Mouse (Mus musculus) T-helper 17 cell (primary cell): ENCODE measurements at regions not wholly inside any gene's neighbourhood (a gene's known extent, or its start where the extent isn't known, plus 50 kb on each side); places are given as distances from the start of the nearest gene placed in this dataset.

Experiments
- in situ Hi-C, 2 experiments: fragments of 300-600 bp; cut with MboI, MseI; formaldehyde crosslinking; loops; 1 replicate in 1 of 2; 2 replicates in 1 of 2; pipeline ENCODE4 v1.15.1; 2025; ENCODE audit warnings: high pct_unique_total_duplicates in 2 of 2

DNA sequence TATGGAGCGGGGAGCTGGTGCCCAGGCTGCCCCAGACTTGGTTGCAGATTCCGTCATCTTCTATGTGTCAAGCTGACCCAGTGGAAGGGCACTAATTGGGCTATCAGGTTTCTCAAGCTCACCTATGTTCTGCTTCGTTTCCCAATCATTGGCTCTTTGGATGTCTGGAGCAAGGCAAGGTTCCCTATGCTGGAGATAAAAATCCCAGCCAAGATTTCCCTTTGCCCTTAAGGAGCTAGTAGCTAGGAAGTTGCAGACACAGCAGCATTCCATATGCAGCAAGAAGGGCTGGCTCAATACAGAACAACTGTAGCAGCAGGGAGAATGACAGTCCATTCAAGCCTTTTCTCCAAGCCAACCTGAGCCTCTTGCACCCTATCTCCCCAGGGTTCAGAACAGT is 159.2 kb upstream of the Zfp706 start:
- in situ Hi-C loops: no loop called here

DNA sequence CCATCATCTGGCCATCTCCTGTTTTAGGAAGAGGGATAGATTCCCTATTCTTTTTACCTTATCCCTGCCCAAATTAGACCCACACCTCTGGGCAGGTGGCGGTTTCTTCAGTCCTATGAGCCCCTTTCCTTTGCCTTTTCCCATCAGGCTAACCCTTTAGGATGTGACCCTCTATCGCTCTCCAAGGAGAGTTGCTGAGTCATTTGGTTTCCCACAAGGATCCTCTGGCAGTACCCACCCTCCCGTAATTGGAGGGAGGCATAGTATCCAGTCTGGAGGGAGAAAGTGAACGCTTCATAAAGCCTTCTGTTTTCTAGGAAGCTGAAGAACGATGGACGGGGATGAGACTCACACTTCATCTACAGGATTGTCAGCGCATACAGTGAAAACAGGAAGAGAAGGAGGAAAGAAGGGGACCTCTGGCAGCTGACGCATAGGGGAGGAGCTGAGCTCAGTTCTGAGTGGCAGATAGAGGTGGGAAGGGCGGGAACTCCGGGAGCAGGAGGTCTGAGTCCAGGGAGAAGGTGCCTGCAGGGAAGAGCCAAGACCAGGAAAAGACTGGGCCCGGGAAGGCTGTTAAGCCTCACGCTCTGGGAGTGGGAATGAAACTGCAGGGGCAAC is 158.4 kb upstream of the Zfp706 start:
- in situ Hi-C loops: no loop called here

DNA sequence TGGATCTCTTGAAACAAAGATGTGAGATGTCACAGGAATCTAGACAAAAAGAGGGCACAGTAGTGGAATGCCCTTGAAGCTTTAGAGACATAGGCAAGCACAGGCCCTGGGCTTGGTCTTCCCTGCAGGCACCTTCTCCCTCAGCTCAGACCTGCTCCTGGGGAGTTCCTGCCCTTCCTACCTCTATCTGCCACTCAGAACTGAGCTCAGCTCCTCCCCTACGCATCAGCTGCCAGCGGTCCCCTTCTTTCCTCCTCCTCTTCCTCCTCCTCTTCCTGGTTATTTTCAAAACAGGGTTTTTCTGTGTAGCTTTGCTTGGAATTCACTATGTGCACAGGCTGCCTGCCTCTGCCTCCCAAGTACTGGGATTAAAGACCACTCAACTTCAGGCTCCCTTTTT is 157.6 kb upstream of the Zfp706 start:
- in situ Hi-C loops: no loop called here

DNA sequence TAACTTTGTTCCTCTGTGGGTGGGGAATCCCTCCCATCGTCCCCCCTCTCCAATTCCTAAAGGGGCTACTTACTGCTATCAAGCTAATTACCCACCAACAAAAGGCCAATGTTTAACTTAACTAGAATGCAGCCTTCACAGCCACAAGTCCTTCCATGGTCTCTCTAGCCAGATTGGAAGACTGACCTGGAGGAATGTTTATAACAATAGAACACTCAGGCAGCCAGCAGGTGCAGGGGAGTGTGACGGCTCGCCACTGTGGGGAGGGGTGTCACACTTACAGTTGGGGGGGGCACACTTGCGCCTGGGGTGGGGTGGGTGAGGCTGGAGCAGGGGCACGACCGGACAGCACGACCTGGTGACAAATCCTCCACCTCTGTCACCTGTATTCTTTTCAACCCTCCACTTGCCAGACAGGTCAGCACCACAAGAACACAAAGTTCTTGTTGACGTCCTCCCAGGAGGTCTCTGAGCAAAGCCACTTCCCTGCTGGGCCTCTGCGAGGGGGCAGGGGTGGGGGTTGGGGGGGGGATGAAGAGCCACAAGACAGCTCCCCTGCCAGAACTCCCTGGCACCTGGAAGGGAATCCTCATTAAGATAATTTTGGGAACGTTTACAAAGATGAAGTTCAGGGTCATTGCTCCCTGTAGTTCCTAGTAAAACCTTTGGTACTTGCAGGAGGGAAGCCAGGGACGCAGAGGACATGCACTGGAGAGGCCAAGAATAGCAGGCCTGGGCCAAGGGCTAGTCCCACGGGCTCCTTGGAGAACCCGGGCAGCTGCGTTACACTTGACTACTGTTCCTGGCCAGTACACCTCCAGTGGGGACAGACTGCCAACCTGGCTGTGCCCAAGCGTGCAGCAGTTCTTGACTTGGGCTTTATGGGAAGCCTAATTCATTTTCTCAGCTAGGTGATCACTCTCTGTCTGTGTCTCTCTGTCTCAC is 156.9 kb upstream of the Zfp706 start:
- in situ Hi-C loops: no loop called here

DNA sequence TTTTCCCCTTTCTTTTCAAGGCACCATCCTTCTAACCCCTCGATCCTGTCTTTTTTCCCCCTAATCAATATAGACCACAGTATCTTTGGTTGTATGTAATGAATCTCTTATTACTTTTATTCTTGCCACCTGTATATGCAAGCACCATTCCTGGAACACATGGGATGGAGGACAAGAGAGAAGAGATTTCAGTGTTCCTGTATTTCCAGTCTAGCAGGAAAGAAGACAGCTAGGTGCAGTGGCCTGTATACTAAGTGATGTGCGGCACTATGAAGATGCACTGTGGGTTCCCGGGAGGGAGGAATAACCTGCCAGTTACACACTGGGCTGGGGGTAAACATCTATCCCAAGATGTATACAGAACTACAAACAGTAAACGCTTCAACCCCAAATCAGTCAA is 152.4 kb upstream of the Zfp706 start:
- in situ Hi-C loops: no loop called here

DNA sequence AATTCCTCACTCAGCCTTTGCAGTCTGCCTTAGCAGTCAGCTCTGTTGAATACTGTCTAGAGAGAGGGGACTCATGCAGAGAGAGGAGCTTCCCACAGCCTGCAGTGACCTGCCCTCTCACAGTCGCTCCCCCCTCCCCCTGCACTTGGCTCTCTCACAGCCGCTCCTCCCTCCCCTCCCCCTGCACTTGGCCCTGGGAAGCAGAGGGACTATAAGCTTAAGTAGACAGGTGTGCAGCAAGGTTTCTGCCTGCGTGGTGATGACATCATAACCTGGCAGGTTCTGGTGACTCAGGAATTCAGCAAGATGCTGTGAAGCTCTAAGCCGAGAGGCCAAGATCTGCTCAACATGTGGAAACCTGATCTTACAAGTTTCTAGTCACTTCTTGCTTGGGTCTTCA is 151.8 kb upstream of the Zfp706 start:
- in situ Hi-C loops: no loop called here

DNA sequence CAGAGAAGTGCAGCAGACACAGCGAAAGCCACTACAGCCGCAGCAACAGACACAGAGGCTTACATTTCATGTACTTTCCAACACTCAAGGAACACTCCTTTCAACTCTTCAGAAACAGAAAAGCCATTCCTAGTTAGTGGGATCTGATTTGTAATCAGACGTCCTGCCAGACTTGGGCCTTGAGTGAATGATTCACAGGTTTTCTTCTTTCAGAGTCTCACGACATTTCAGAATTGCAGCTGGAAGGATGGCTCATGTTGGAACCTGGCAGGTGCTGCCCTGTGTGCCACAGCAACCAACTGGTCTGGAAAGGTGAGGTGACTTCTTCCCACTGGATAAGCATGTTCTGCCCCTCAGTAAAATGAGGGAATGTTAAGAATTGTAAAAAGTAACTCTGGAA is 149.8 kb upstream of the Zfp706 start:
- in situ Hi-C loops: no loop called here

DNA sequence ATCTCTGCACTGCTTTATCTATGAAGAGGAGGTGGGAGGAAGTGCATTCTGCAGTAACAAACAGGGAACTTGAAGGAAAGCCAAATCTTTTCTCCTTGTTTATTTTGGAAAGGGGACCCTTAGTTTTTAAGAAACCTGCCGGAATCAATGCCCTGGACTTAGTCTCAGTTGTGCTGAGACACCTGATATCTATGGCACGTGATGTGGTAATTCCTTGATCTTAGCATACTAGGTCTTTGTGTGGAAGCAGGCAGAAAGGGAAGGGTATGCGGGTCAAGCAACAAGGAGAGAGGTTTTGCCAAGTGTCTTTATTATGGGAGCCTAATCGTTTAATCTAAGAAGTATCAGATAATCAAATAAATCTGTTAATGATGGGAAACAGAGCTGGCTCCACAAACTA is 147.4 kb upstream of the Zfp706 start:
- in situ Hi-C loops: no loop called here

DNA sequence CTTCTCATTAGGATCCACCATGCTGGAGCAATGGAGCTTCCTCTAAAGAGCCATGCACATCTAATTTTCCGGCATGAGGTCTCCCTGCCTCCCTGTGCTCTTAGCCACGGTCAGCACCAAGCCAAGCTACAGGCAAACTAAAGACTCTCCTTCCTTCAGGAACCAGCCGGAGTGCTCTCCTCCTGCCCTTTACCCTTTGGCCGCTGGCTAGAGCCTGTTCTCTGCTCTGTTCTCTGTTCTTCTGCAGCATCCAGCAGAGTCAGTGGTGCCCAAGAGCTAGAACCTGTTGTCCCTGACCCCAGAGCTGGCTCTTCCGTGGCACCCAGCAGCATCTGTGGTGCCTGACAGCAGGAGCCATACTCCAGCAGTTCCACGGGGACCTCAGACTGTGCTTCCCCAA is 145.6 kb upstream of the Zfp706 start:
- in situ Hi-C loops: no loop called here

DNA sequence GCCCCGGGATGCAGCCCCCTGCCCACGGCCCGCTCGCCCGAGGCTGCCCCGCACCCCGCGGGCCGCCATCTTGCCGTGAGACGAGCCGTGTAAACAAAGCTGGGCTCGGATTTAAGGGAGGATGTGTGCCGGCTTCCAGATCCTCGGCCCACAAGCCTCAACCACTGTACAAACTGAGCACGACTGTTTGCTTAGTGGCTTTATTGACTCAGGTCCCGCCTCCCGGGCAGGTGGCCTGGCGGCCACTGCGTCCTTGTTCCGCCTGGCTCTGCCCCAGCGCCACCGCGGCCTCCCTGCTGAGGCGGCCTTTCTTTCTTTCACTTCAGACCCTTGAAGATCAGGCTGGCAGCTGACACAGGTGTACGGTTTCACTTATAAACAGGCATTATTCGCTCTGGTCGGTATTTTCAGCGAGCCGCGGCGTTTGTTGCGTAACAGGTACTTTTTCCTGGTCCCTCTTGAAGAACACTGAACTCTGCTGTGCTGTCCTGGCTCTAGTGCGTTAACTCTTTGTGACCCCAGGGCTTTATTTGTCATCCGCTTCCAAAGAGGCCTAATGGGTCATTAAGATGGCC is 128.1 kb upstream of the Zfp706 start:
- in situ Hi-C loops: no loop called here

DNA sequence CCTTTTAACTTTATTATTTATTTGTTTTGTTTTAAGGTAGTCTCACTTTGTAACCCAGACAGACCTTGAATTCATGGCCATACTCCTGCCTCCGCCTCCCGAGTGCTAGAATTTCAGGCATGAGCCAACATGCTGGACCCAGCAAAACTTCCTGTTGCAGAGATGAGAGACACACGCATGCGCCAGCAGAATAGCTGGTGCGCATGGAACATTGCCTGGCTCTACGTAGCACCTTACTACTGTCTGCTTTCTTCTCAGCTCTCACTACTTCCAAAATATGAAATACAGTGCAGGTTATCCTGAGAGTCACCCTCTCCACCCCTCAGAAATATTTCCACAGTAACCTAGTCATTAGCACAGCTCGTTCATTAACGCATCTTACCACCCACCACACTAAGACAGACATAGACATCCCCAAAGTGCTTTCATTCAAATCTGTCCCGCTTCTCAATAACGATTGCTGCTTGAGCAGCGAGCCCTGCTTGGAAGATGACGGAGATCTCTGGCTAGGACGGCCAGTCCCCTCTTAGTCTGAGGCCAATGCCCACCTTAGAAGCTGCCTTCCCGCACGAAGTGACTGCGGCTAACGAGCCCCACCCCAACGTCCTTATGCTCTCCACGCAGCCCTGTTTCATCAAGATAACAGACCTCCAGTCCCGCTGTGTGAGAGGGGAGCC is 127.5 kb upstream of the Zfp706 start:
- in situ Hi-C loops: no loop called here

DNA sequence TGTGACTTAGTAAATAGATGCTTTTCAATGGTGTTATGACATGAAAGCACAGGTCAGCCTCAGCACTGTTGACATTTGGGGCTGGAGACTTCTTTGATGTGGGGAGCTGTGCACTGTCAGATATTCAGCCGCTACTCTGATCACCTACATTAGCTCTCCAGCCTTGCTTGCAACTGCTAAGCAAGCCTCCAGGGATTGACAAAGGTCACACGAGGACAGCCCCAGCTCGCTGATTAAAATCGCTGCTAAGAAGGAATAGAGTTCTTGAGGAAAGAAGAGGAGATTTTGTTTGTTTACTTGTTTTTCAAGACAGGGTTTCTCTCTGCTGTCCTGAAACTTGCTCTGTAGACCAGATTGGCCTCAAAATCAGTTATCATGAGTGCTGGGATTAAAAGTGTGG is 126.8 kb upstream of the Zfp706 start:
- in situ Hi-C loops: no loop called here

DNA sequence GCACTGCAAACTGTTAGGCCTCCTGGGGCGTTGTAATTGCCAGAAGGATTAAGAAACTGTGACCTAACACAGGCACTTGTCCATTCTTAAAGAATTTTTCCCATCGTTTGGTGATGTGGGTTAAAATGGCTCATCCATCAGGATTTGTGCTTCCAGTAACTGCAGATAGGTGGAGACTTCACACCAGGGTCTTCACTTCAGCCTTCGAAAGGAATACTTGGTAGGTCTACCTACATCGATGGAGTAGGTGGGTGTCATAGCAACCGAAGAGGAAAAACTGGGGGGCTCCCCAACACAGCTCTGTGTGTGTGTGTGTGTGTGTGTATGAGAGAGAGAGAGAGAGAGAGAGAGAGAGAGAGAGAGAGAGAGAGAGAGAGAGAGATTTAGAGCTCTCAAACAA is 126.3 kb upstream of the Zfp706 start:
- in situ Hi-C loops: no loop called here

DNA sequence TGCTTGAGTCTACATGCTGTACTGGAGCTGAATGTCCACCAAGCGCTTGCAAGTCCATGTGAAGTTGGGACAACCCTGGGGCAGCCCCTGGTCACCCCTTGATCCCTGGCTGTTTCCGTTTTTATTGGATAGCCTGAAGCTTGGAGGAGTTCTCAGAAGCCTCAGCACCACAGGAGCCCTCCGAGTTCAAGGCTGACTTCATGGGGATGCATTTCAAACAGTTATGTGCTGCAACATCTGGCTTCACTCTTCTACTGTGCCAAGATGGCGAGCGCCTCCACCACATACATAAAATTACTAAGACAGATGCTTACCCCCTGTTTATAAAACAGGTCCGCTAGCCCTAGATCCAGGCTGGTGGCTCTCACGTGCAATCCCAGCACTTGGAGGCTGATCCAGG is 120.1 kb upstream of the Zfp706 start:
- in situ Hi-C loops: no loop called here

DNA sequence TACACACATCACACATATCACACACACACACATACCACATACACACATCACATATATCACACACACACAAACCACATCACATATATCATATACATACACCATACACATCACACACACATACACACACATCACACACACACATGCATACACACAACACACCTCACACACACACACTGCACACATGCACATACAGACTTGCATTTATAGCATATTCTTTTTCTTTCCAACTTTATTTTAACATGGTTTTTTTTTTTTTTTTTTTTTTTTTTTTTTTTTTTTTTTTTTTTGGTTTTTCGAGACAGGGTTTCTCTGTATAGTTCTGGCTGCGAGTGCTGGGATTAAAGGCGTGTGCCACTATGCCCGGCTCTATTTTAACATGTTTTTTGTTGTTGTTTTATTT is 119.6 kb upstream of the Zfp706 start:
- in situ Hi-C loops: no loop called here

DNA sequence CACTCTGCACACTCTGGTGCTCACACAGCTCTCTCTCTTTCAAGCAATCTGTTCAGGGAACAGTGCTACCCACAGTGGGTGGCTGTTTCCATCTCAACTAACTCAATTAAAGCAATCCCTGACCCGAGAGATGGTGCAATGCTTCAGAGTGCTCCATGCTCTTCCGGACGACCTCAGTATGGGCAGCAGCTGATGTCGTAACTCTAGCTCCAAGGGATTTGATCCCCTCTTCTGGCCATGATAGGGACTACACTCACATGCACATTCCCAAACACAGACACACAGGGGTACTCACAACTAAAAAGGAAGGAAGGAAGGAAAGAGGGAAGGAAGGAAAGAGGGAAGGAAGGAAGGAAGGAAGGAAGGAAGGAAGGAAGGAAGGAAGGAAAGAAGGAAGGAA is 118.2 kb upstream of the Zfp706 start:
- in situ Hi-C loops: no loop called here

DNA sequence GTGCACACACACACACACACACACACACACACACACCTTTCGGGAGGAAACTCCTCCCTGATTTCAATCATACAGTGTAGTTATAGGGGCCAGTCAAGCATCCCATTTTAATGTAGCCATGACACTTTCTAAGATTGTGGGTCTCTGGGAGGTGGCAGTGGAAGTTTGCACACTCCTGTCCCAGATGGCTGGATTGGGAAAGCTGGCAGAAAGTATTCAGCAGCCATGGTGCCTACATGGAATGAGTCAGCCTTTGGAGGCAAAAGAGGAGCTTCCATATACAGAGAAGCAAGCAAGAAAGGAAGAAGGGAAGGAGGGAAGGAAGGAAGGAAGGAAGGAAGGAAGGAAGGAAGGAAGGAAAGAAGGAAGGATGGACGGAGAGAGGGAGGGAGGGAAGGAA is 117.4 kb upstream of the Zfp706 start:
- in situ Hi-C loops: no loop called here

DNA sequence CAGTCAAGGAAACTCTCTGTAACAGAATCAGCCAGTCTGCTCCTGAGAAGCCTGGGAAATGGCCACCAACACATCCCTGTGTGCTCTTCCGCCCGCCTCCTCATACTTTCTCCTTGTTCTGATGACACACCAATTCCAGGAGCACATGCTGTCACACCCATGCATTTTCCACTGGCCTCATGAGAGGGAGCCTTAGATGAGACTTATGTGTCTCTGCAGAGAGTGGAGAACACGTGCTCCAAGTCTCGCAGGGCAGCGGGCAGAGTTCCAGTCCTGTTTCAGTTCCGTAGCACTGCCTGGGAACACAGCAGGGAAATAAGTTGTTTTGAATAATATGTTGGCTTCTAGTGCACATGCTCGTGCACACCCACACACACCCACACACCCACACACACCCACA is 116.7 kb upstream of the Zfp706 start:
- in situ Hi-C loops: no loop called here

DNA sequence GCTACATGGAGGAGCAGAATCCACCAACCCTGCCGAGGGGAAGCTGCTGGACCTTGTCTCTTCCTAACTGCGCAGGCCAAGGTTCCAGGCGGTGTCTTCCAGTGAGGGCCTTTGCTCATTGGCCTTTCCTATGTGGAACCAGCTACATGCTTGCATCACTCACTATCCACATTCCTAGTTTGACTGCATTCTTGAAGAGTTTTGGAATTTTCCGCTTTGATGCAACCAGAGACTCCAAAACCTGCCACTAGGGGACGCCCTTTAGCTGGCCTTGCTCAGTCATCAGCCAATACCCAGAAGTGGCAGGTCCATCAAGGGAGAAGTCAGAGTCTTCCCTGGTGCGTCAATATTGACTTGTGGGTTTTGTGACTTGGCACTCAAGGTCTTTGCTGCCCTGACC is 112.8 kb upstream of the Zfp706 start:
- in situ Hi-C loops: no loop called here

DNA sequence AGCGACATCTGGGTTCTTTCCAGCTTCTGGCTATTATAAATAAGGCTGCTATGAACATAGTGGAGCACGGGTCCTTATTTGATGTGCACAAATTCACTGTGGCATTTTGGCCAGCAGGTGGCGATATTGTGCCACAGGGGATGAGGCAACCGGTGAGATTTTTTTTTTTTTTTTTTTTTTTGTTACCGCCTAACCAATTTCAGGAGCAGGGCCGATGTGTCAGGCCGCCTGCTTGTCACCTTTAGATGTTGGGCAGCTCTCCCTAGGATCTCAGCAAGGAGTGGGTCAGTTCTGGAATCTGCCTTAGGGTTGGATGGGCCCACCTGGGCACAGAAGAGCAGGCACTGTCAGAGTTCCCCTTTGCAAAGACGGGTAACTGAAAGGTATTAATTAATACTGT is 106.5 kb upstream of the Zfp706 start:
- in situ Hi-C loops: loop anchor here in 1 of 2 experiments (5.0 kb wide), 1 partner anchor 223 kb away; no protein-coding TSS in a partner anchor

DNA sequence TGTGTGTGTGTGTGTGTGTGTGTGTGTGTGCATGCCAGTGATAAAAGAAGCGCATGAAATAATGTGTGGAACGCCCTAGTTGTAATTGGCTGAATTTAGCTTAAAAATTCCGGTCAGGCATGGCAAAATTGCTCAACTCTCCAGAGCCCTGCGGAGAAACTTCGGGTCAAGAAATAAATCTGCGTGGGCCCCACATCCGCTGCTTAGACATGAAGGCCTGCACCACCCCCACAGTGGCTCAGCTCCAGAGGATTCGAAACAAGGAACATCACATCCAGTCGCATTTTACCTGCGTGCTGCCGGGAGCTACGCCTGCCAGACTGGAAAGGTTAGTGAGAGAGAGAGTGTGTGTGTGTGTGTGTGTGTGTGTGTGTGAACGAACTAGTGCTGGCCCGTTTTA is 102.9 kb upstream of the Zfp706 start:
- in situ Hi-C loops: loop anchor here in 1 of 2 experiments (5.0 kb wide), 1 partner anchor 227 kb away; no protein-coding TSS in a partner anchor

DNA sequence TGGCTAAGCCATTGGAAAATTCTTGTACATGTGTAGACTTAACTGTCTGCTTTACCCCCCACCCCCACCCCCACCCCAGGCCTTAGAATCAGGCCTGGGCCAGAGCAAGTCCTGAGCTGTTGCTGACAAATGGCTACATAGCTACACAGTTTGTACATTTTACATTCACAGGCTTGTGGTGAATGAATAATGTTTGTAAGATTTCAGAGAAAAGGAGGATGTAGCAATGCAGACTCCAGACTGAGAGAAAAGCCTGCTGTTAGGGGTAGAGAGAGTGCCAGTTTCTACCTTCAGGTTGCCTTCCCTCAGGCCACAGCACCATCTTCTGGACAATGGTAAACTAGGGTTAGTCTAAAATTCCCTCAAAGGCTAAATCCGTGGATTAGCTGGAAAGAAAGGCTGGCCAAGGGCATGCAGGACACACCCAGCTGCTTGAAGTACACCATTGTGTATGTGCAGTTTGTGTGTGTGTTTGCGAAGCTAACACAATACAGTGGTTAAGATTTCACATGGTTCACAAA is 94.5 kb upstream of the Zfp706 start:
- in situ Hi-C loops: no loop called here
